Mouse (Mus musculus): ENCODE data around the gene Padi3. TPM values are rescaled to one million over a fixed set of nuclear protein-coding genes. Genes with fewer than 3 reads are reported as not detected.

Gene Padi3
- polyA plus RNA-seq (2015; fragmentation: Nextera tagmentation; extraction: Ambion mirVana): 0.05 TPM in 1 of 2 replicates, not detected in the other

DNA sequence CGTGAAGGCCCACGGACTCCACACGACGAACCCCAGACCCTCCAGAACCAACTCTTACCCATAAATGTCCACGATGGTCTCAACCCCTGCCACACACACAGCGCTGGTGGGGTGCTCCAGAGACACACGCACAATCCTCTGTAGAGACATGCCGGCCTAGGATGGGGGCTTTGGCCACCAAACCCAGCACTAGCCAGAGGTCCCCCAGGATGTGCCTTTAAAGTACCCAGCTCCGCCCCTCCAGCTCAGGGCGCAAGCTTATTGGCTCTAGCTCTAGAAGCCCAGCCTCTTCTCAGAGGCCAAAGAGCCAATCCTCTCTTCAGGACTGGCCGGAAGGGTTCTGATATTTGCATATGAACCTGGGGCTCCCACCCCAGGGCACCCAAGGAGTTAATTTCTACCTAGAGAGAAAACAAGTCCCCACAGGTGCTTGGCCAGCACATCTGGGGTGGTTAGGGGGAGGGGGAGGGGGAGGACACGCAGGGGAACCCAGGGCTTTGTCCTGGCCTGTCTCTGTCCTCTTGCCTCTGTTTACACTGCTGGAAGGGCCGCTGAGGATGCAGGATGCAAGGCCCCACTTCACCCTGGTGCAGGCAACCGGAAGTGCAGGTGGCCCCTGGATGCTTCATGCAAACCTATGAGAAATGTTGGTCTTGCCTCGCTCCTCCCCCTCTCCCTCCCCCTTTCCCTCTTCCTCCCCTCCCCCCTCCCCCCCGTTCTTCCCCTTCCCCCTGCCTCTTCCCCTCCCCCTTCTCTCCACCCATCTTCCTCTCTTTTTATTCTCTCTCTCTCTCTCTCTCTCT lies at the start of gene Padi3:
Gene Padi3 (minus strand): TSS at position 191 of the 803 bp plus-strand sequence.
- Histone ChIP-seq H3K9me3 (ENCODE audit: control insufficient read depth, low read length) (no peaks in the 10 kb centered on the region), H3K9ac (ENCODE audit: low read depth, low read length) (no peak within 1 kb of the TSS), H3K4me3 (ENCODE audit: low read length) (no peak within 1 kb of the TSS), H3K4me1 (ENCODE audit: control insufficient read depth, insufficient read depth, low read depth, low read length) (no peaks in the 10 kb centered on the region), H3K36me3 (ENCODE audit: control insufficient read depth, insufficient read depth, low read length) (no peaks in the 10 kb centered on the region), H3K4me2 (ENCODE audit: low read length) (no peak within 1 kb of the TSS), H3K27me3 (replicated peaks; ENCODE audit: control insufficient read depth, insufficient read depth, low read length) (0 out of 2 replicates have a peak, but pooled peaks cover 7% of the 10 kb centered on the region), H3K27ac (ENCODE audit: low read depth, low read length) (no peak within 1 kb of the TSS)
- 76% methylated on average over 16 of the region's 16 CpGs for WGBS
- no peak for ATAC-seq

DNA sequence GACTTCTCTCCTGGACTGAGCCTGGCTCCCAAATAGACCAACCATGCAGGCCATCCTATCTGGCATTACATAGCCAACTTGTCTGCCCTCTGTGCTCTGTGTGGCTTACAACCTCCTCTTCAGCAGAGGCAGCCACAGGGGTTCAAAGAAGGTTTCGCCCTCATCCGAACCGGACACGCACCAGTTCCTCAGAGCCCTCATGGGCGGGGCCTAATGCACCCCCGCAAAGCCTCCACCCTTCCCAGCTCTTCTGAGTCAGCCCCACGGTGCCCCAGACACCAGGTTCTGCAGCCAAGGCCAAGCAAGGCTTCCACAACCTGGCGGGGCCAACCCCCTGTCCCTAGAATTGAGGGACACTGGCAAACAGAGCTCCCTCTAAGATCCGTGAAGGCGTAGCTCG lies 48.8 kb upstream of the Padi3 start:
- Histone ChIP-seq H3K27me3 (replicated peaks; ENCODE audit: control insufficient read depth, insufficient read depth, low read length) (no peaks in the 10 kb centered on the region), H3K9ac (ENCODE audit: low read depth, low read length) (no peak overlapping the region), H3K27ac (ENCODE audit: low read depth, low read length) (no peak overlapping the region), H3K36me3 (ENCODE audit: control insufficient read depth, insufficient read depth, low read length) (no peaks in the 10 kb centered on the region), H3K9me3 (ENCODE audit: control insufficient read depth, low read length) (no peaks in the 10 kb centered on the region), H3K4me3 (ENCODE audit: low read length) (no peak overlapping the region), H3K4me2 (ENCODE audit: low read length) (no peak overlapping the region), H3K4me1 (ENCODE audit: control insufficient read depth, insufficient read depth, low read depth, low read length) (no peaks in the 10 kb centered on the region)
- ATAC-seq: no peak
- 86% methylated on average over 11 of the region's 11 CpGs for WGBS

DNA sequence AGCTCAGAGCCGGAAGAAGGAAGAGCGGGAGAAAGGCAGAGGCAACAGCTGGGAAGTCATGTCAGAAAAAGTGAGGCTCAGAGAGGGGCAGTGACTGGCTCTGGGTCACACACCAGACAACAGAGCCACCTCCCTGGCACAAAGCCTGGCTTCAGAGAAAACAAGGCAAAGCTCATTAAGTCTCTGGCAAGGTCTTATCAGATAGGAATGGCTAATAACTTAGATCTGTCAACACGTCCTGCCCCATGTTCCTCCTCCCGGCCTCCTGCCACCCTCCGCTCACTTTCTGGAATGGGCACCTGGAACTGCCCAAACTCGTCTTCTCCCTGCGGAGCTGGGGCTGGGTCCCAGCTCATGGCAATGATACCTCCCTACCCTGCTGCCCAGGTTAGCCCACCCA lies 47.4 kb upstream of the Padi3 start:
- H3K4me3 ChIP-seq (ENCODE audit: low read length): no peak overlapping the region
- H3K27ac ChIP-seq (ENCODE audit: low read depth, low read length): no peak overlapping the region
- WGBS: 79% methylated on average over 7 of the region's 7 CpGs
- no peak overlapping the region for H3K4me2 ChIP-seq (ENCODE audit: low read length)
- ATAC-seq: no peak
- H3K36me3 ChIP-seq (ENCODE audit: control insufficient read depth, insufficient read depth, low read length): no peaks in the 10 kb centered on the region
- no peaks in the 10 kb centered on the region for H3K27me3 ChIP-seq (replicated peaks; ENCODE audit: control insufficient read depth, insufficient read depth, low read length)
- no peaks in the 10 kb centered on the region for H3K9me3 ChIP-seq (ENCODE audit: control insufficient read depth, low read length)
- H3K4me1 ChIP-seq (ENCODE audit: control insufficient read depth, insufficient read depth, low read depth, low read length): no peaks in the 10 kb centered on the region
- no peak overlapping the region for H3K9ac ChIP-seq (ENCODE audit: low read depth, low read length)

GRCm38 (mm10) chr4:140857041-140857440 lies 46.6 kb upstream of the Padi3 start:
- no peak overlapping the region for H3K9ac ChIP-seq (ENCODE audit: low read depth, low read length)
- no peaks in the 10 kb centered on the region for H3K4me1 ChIP-seq (ENCODE audit: control insufficient read depth, insufficient read depth, low read depth, low read length)
- no peaks in the 10 kb centered on the region for H3K27me3 ChIP-seq (replicated peaks; ENCODE audit: control insufficient read depth, insufficient read depth, low read length)
- H3K4me3 ChIP-seq (ENCODE audit: low read length): no peak overlapping the region
- no peaks in the 10 kb centered on the region for H3K36me3 ChIP-seq (ENCODE audit: control insufficient read depth, insufficient read depth, low read length)
- no peaks in the 10 kb centered on the region for H3K9me3 ChIP-seq (ENCODE audit: control insufficient read depth, low read length)
- no peak overlapping the region for H3K4me2 ChIP-seq (ENCODE audit: low read length)
- ATAC-seq: no peak
- H3K27ac ChIP-seq (ENCODE audit: low read depth, low read length): no peak overlapping the region
- WGBS: 83% methylated on average over 5 of the region's 5 CpGs

DNA sequence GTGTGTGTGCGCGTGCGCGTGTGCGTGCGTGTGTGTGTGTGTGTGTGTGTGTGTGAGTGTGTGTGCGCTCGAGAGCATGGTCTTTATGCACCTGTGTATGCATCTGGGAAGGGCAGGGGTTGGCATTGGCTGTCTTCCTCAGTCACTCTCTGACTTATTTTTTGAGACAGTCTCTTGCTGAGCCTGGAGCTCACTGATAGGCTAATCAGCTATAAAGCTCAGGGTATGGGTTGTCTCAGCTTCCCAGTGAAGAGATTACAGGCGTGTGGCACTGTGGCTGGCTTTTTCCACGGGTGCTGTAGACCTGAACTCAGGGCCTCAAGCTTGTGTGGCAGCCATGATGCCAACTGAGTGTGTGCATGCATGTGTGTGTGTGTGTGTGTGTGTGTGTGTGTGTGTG lies 44.7 kb upstream of the Padi3 start:
- 89% methylated on average over 10 of the region's 10 CpGs for WGBS
- Histone ChIP-seq H3K9me3 (ENCODE audit: control insufficient read depth, low read length) (no peaks in the 10 kb centered on the region), H3K27me3 (replicated peaks; ENCODE audit: control insufficient read depth, insufficient read depth, low read length) (no peaks in the 10 kb centered on the region), H3K36me3 (ENCODE audit: control insufficient read depth, insufficient read depth, low read length) (no peaks in the 10 kb centered on the region), H3K4me2 (ENCODE audit: low read length) (no peak overlapping the region), H3K4me1 (ENCODE audit: control insufficient read depth, insufficient read depth, low read depth, low read length) (no peaks in the 10 kb centered on the region), H3K4me3 (ENCODE audit: low read length) (no peak overlapping the region), H3K27ac (ENCODE audit: low read depth, low read length) (no peak overlapping the region), H3K9ac (ENCODE audit: low read depth, low read length) (no peak overlapping the region)
- ATAC-seq: no peak

DNA sequence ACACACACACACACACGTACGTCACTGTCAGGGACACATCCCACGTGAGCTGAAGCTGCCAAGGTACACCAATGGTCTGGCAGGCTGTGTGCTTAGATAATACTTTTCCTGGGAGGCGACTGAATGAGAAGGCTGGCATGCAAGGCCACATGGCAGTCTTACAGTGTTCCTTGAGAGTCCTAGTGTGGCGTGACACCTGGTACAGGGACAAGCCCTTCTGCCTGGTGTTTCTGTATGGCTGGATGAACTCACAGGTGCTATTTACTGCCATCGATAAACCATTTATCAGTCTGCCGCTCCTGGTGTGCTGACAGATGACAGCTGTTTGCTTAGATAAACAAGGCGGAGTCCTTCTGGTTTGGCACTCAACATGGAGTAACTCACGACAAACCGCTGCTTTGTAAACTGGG lies 44.0 kb upstream of the Padi3 start:
- no peak for ATAC-seq
- Histone ChIP-seq H3K27ac (ENCODE audit: low read depth, low read length) (no peak overlapping the region), H3K27me3 (replicated peaks; ENCODE audit: control insufficient read depth, insufficient read depth, low read length) (no peaks in the 10 kb centered on the region), H3K36me3 (ENCODE audit: control insufficient read depth, insufficient read depth, low read length) (no peaks in the 10 kb centered on the region), H3K4me2 (ENCODE audit: low read length) (no peak overlapping the region), H3K9me3 (ENCODE audit: control insufficient read depth, low read length) (no peaks in the 10 kb centered on the region), H3K4me1 (ENCODE audit: control insufficient read depth, insufficient read depth, low read depth, low read length) (no peaks in the 10 kb centered on the region), H3K4me3 (ENCODE audit: low read length) (no peak overlapping the region), H3K9ac (ENCODE audit: low read depth, low read length) (no peak overlapping the region)
- WGBS: 63% methylated on average over 10 of the region's 10 CpGs

DNA sequence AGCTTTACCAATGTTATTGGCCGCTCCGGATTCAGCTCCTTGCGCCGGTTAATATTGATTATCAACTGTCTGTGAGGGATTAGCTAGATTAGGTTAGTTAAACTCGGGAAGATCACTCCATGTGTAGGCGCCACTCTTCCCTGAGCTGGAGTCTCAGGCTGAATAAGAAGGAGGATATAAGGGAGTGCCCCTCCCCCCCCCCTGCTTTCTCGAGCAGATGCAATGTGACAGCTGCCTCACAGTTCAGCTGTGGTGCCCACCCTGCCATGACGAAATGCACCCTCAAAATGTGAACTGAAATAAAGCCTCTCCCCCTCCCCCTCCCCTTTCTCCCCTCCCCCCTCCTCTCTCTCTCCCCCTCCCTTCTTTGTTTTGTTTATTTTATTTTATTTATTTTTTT lies 43.2 kb upstream of the Padi3 start:
- no peak for ATAC-seq
- 55% methylated on average over 8 of the region's 8 CpGs for WGBS
- H3K27ac ChIP-seq (ENCODE audit: low read depth, low read length): no peak overlapping the region
- H3K27me3 ChIP-seq (replicated peaks; ENCODE audit: control insufficient read depth, insufficient read depth, low read length): no peaks in the 10 kb centered on the region
- H3K36me3 ChIP-seq (ENCODE audit: control insufficient read depth, insufficient read depth, low read length): no peaks in the 10 kb centered on the region
- no peaks in the 10 kb centered on the region for H3K9me3 ChIP-seq (ENCODE audit: control insufficient read depth, low read length)
- H3K4me3 ChIP-seq (ENCODE audit: low read length): no peak overlapping the region
- H3K4me2 ChIP-seq (ENCODE audit: low read length): no peak overlapping the region
- H3K4me1 ChIP-seq (ENCODE audit: control insufficient read depth, insufficient read depth, low read depth, low read length): no peaks in the 10 kb centered on the region
- H3K9ac ChIP-seq (ENCODE audit: low read depth, low read length): no peak overlapping the region

DNA sequence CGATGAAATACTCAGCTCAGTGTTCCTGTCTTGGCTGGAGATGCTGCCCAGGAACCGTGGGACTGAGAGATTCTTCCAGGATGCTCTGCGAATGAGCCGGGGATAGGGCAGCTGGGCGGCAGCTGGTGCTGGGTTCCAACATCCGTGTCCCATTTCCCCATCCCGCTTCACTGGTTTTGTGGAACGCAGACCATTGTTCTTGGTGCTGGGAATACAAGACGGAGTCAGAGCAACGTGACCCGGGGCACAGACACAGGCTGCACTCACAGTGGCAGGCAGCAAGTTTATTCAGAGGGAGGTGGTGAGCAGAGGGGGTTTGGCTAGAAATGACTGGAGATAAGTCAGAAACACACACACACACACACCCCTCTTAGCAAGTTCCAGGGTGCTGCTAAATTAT lies 38.9 kb upstream of the Padi3 start:
- Histone ChIP-seq H3K9ac (ENCODE audit: low read depth, low read length) (no peak overlapping the region), H3K27me3 (replicated peaks; ENCODE audit: control insufficient read depth, insufficient read depth, low read length) (no peaks in the 10 kb centered on the region), H3K4me1 (ENCODE audit: control insufficient read depth, insufficient read depth, low read depth, low read length) (no peaks in the 10 kb centered on the region; the same call in 1 of the 2 replicates), H3K27ac (ENCODE audit: low read depth, low read length) (no peak overlapping the region), H3K36me3 (ENCODE audit: control insufficient read depth, insufficient read depth, low read length) (no peaks in the 10 kb centered on the region), H3K4me3 (ENCODE audit: low read length) (no peak overlapping the region), H3K4me2 (ENCODE audit: low read length) (no peak overlapping the region), H3K9me3 (ENCODE audit: control insufficient read depth, low read length) (no peaks in the 10 kb centered on the region)
- WGBS: 46% methylated on average over 11 of the region's 11 CpGs
- no peak for ATAC-seq

- Histone ChIP-seq H3K36me3 (ENCODE audit: control insufficient read depth, insufficient read depth, low read length) (no peaks in the 10 kb centered on the region), H3K4me2 (ENCODE audit: low read length) (no peak within 1 kb of the TSS), H3K9me3 (ENCODE audit: control insufficient read depth, low read length) (no peaks in the 10 kb centered on the region), H3K9ac (ENCODE audit: low read depth, low read length) (no peak within 1 kb of the TSS), H3K27me3 (replicated peaks; ENCODE audit: control insufficient read depth, insufficient read depth, low read length) (no peaks in the 10 kb centered on the region), H3K27ac (ENCODE audit: low read depth, low read length) (no peak within 1 kb of the TSS), H3K4me3 (ENCODE audit: low read length) (no peak within 1 kb of the TSS), H3K4me1 (ENCODE audit: control insufficient read depth, insufficient read depth, low read depth, low read length) (no peaks in the 10 kb centered on the region; the same call in 1 of the 2 replicates)
- WGBS: 49% methylated on average over 6 of the region's 6 CpGs
- no peak for ATAC-seq
Observed at GRCm38 (mm10) chr4:140845666-140846065, 35.2 kb upstream of the Padi3 start, which contains the start of gene Padi1. Gene Padi1 (minus strand): TSS chr4:140845778.
